Mouse (Mus musculus): ENCODE data around the gene Pisd.

GRCm38 (mm10) chr5:32781596-32781995, 3.9 kb downstream of the Pisd start:
- TF ChIP-seq POLR2A (IDR thresholded peaks at IDR 0.05; ENCODE audit: insufficient read depth, low read depth, low read length), result no peak
- no peak for TF ChIP-seq CTCF (IDR thresholded peaks at IDR 0.05; ENCODE audit: insufficient read depth, low read depth, low read length)
